In genomic region chr2:6322376-6322901, GRCm38 (mm10) we compare ENCODE assay signal across 8 mouse cellular contexts. TPM values are rescaled to one million over a fixed set of nuclear protein-coding genes. Genes with fewer than 3 reads are reported as not detected.
DNase-seq lines count a peak whose midpoint lies in the region; ATAC-seq lines count a peak whose summit lies in the region.

Gene Usp6nl (plus strand): TSS chr2:6322667.

- peak within 1 kb of the TSS; percentile 97 for H3K27ac ChIP-seq in hindbrain, embryonic 14.5 days

- H3K4me1 ChIP-seq in hindbrain, embryonic 14.5 days (replicated peaks; ENCODE audit: control insufficient read depth, insufficient read depth, low read length) = peaks cover 25% of the 10 kb centered on the region

- H3K4me3 ChIP-seq in hindbrain, embryonic 14.5 days (replicated peaks; ENCODE audit: low read length) = peak within 1 kb of the TSS; percentile 93

- under 1% methylated on average over 66 of the region's 75 CpGs for WGBS in hindbrain, embryonic 14.5 days

- no peaks in the 10 kb centered on the region for H3K9me3 ChIP-seq in hindbrain, embryonic 14.5 days (ENCODE audit: control insufficient read depth, low read length)

- peak within 1 kb of the TSS; percentile 80 for H3K4me2 ChIP-seq in hindbrain, embryonic 14.5 days (replicated peaks)

- H3K9ac ChIP-seq in hindbrain, embryonic 14.5 days = peak within 1 kb of the TSS; percentile 99

- ATAC-seq in hindbrain, embryonic 14.5 days (ENCODE audit: low FRiP score) = peak; percentile 90

- H3K27me3 ChIP-seq in hindbrain, embryonic 14.5 days (ENCODE audit: control insufficient read depth, insufficient read depth, low read length) = no peaks in the 10 kb centered on the region

- peak; percentile 61 for DNase-seq in R1 (ENCODE audit: low read depth, low spot score)
- DNase-seq in cerebellum, postnatal 25 days = peak; percentile 89 to 91
- DNase-seq in frontal cortex, postnatal 25 days (ENCODE audit: low spot score in 2 of 2) = peak; percentile 53 to 68
- peak; percentile 80 for DNase-seq in hindbrain, embryonic 14.5 days (ENCODE audit: low spot score)
- peak; percentile 56 for DNase-seq in left cerebral cortex, adult 11 months (ENCODE audit: low spot score)
- DNase-seq in lung, postnatal 36 days = peak; percentile 94
- DNase-seq in retina, embryonic 14.5 days (ENCODE audit: low spot score) = peak; percentile 79
- peak; percentile 84 to 86 for DNase-seq in thymus, postnatal 36 days

- H3K36me3 ChIP-seq in hindbrain, embryonic 14.5 days (replicated peaks; ENCODE audit: control insufficient read depth, insufficient read depth) = no peaks in the 10 kb centered on the region

RNA-seq across cellular contexts. Expression of gene Usp6nl, which starts in this region (rescaled TPM):
- 9.5 and 9.9 TPM in 2 replicates for polyA plus RNA-seq in hindbrain, embryonic 14.5 days (2014; fragmentation: Nextera tagmentation; extraction: Ambion mirVana)

Comparison
In these comparisons a context has a peak if more than half of its experiments do, and no peak if none do; other contexts are left out.
1. Peak in every context shown above with its lines: DNase-seq, ATAC-seq, H3K4me3 ChIP-seq and H3K27ac ChIP-seq.